In the genomic region with DNA sequence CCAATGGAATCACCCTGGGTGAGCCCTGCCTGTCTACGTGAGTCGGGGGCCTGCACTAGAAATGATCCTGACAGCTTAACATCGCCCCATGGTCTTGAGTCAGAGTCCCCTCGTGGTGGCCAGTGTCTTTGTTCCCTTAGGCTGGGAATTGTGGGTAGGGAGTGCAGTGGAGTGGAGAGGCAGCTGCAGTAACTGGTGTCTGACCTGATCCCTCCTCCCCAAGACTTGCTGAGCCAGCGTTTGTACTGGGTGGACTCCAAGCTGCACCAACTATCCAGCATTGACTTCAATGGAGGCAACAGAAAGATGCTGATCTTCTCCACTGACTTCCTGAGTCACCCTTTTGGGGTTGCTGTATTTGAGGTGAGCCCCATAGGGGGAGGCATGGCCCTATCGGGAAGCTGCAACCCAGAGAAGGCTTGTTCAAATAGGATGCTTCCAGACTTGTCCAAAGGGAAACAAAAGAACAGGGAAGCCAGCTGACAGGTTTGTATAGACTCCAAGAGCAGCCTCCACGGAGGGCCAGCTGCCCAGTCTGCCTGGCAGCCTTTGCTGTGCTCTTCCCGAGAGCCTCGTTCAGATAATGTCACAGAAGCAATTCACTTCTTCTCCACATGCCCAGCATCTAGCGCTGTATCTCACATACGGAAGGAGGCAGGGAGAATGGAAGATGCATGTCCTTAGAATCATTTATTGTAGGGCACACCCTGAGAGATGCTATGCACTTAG, we compare ENCODE assay signal across 16 mouse cellular contexts. TPM values are rescaled to one million over a fixed set of nuclear protein-coding genes. Genes with fewer than 3 reads are reported as not detected.
DNase-seq lines count a peak whose midpoint lies in the region; ATAC-seq and TF ChIP-seq lines count a peak whose summit lies in the region.
"Had no signal": no experiment of that assay in that cellular context is flagged by ENCODE, and none has a peak within 500 bp of the region (broad histone marks: within the 10 kb centered on the region; RNA-seq: fewer than 3 reads in every experiment).

No protein-coding gene starts in this region.

- intact Hi-C loops in gastrocnemius, postnatal 14 days (cut with DNase I; ENCODE audit: low total_unique reads), result no loop called here

- no peaks in the 10 kb centered on the region for H3K4me1 ChIP-seq in hindbrain, embryonic 14.5 days (replicated peaks; ENCODE audit: control insufficient read depth, insufficient read depth, low read length)
- H3K4me1 ChIP-seq in hindbrain, embryonic 12.5 days, result no peaks in the 10 kb centered on the region
- no peaks in the 10 kb centered on the region for H3K4me1 ChIP-seq in CH12.LX (ENCODE audit: control insufficient read depth in 1 of 2, insufficient read depth in 2 of 2)
- no peaks in the 10 kb centered on the region; the same call in 1 of the 2 replicates for H3K4me1 ChIP-seq in cortical plate, adult 2 months (ENCODE audit: control insufficient read depth, insufficient read depth, low read length)
- H3K4me1 ChIP-seq: embryonic facial prominence, embryonic 13.5 days; liver, embryonic 13.5 days had no signal

- no peak overlapping the region for H3K9ac ChIP-seq in hindbrain, embryonic 14.5 days
- no peak overlapping the region for H3K9ac ChIP-seq in hindbrain, embryonic 12.5 days
- H3K9ac ChIP-seq in CH12.LX (ENCODE audit: insufficient read depth, low read depth), result no peak overlapping the region
- H3K9ac ChIP-seq: embryonic facial prominence, embryonic 13.5 days; liver, embryonic 13.5 days had no signal

- TF ChIP-seq RAD21 in CH12.LX (IDR thresholded peaks at IDR 0.05; ENCODE audit: low read depth, low read length), result no peak

- TF ChIP-seq EP300 in CH12.LX (IDR thresholded peaks at IDR 0.05; ENCODE audit: low read length), result no peak

- no peak for TF ChIP-seq CTCF in CH12.LX (conservative IDR thresholded peaks at IDR 0.05 in 1 of 2, IDR thresholded peaks at IDR 0.05 in 1 of 2; ENCODE audit: low read depth in 2 of 2, low read length in 2 of 2)
- peak; percentile 35 for TF ChIP-seq CTCF in cortical plate, adult 2 months (IDR thresholded peaks at IDR 0.05; ENCODE audit: extremely low read depth, insufficient read depth, low read length)

- in situ Hi-C loops in CH12.LX (cut with MboI; ENCODE audit: low pct_ligation_motif_present, low pct_unique_long_range_greater_than_20kb, low sequenced_read_pairs), result no loop called here

- no peaks in the 10 kb centered on the region for H3K27me3 ChIP-seq in hindbrain, embryonic 14.5 days (ENCODE audit: control insufficient read depth, insufficient read depth, low read length)
- H3K27me3 ChIP-seq in hindbrain, embryonic 12.5 days, result no peaks in the 10 kb centered on the region
- H3K27me3 ChIP-seq in CH12.LX (replicated peaks), result no peaks in the 10 kb centered on the region
- H3K27me3 ChIP-seq: embryonic facial prominence, embryonic 13.5 days; liver, embryonic 13.5 days had no signal

- peaks cover 98% of the 10 kb centered on the region for H3K36me3 ChIP-seq in hindbrain, embryonic 14.5 days (replicated peaks; ENCODE audit: control insufficient read depth, insufficient read depth)
- peaks cover 87% of the 10 kb centered on the region for H3K36me3 ChIP-seq in hindbrain, embryonic 12.5 days
- H3K36me3 ChIP-seq in CH12.LX (replicated peaks in 1 of 2; ENCODE audit: control insufficient read depth in 1 of 2, insufficient read depth in 1 of 2, low read length in 1 of 2), result peaks cover 51 to 98% of the 10 kb centered on the region in 2 experiments

- 68% methylated on average over 11 of the region's 11 CpGs for WGBS in hindbrain, embryonic 14.5 days
- WGBS in hindbrain, embryonic 12.5 days, result 69% methylated on average over 11 of the region's 11 CpGs

- H3K27ac ChIP-seq in hindbrain, embryonic 14.5 days, result 0 out of 2 replicates have a peak overlapping the region, but pooled peaks have one; percentile 2
- no peak overlapping the region for H3K27ac ChIP-seq in hindbrain, embryonic 12.5 days
- no peak overlapping the region for H3K27ac ChIP-seq in CH12.LX (ENCODE audit: insufficient read depth, low read depth)
- H3K27ac ChIP-seq in cortical plate, adult 2 months (ENCODE audit: insufficient read depth, low read length), result no peak overlapping the region
- H3K27ac ChIP-seq: embryonic facial prominence, embryonic 13.5 days; liver, embryonic 13.5 days; macrophage had no signal

- ATAC-seq in hindbrain, embryonic 14.5 days (ENCODE audit: low FRiP score), result no peak
- no peak for ATAC-seq in hindbrain, embryonic 12.5 days (ENCODE audit: low FRiP score)

- DNase-seq in hindbrain, embryonic 14.5 days (ENCODE audit: low spot score), result no peak
- DNase-seq in CH12.LX (ENCODE audit: extremely low read depth), result no peak
- DNase-seq in cerebellum, adult 11 months, result peak; percentile 35
- no peak for DNase-seq in urinary bladder, postnatal 4 days (ENCODE audit: low spot score in 2 of 2)
- DNase-seq in gastrocnemius, postnatal 14 days, result no peak
- DNase-seq in thymus, postnatal 4 days, result no peak
- DNase-seq: heart, adult 18-20 months; heart, postnatal 14 days; kidney, adult 18-20 months; liver, embryonic 13.5 days; right cerebral cortex, postnatal 14 days; thymus, postnatal 14 days had no signal

- no peak overlapping the region for H3K4me3 ChIP-seq in hindbrain, embryonic 14.5 days (replicated peaks; ENCODE audit: low read length)
- no peak overlapping the region for H3K4me3 ChIP-seq in hindbrain, embryonic 12.5 days
- H3K4me3 ChIP-seq in CH12.LX (replicated peaks in 1 of 3; ENCODE audit: low read depth in 2 of 3, low read length in 2 of 3, poor library complexity in 1 of 3), result no peak overlapping the region
- no peak overlapping the region for H3K4me3 ChIP-seq in cortical plate, adult 2 months (ENCODE audit: insufficient read depth, low read length)
- H3K4me3 ChIP-seq: embryonic facial prominence, embryonic 13.5 days; liver, embryonic 13.5 days had no signal

- H3K79me2 ChIP-seq in CH12.LX (replicated peaks; ENCODE audit: control insufficient read depth, extremely low read depth, insufficient read depth, poor library complexity, severe bottlenecking), result no peaks in the 10 kb centered on the region

- no peak for TF ChIP-seq POLR2A in CH12.LX (IDR thresholded peaks at IDR 0.05; ENCODE audit: low read depth, low read length)
- no peak for TF ChIP-seq POLR2A in cortical plate, adult 2 months (IDR thresholded peaks at IDR 0.05; ENCODE audit: extremely low read depth, insufficient read depth, low read length)

- H3K4me2 ChIP-seq in hindbrain, embryonic 14.5 days (replicated peaks), result no peak overlapping the region
- no peak overlapping the region for H3K4me2 ChIP-seq in hindbrain, embryonic 12.5 days (replicated peaks)
- no peak overlapping the region for H3K4me2 ChIP-seq in CH12.LX (ENCODE audit: insufficient read depth, low read depth, poor library complexity, severe bottlenecking)
- H3K4me2 ChIP-seq: embryonic facial prominence, embryonic 13.5 days; liver, embryonic 13.5 days had no signal

- H3K9me3 ChIP-seq in hindbrain, embryonic 14.5 days (ENCODE audit: control insufficient read depth, low read length), result no peaks in the 10 kb centered on the region
- no peaks in the 10 kb centered on the region for H3K9me3 ChIP-seq in hindbrain, embryonic 12.5 days (replicated peaks)
- no peaks in the 10 kb centered on the region for H3K9me3 ChIP-seq in CH12.LX (replicated peaks; ENCODE audit: low read length)
- H3K9me3 ChIP-seq: embryonic facial prominence, embryonic 13.5 days; liver, embryonic 13.5 days had no signal

- dilution Hi-C loops in CH12.LX (cut with MboI; ENCODE audit: extremely low pct_ligation_motif_present, extremely low pct_unique_long_range_greater_than_20kb, low sequenced_read_pairs), result no loop called here

TF ChIP-seq in CH12.LX, 34 proteins besides CTCF, POLR2A, EP300 and RAD21:
- peak; percentile 44; the same call in 1 of the 2 replicates for TF ChIP-seq MAFK (IDR thresholded peaks at IDR 0.05; ENCODE audit: insufficient replicate concordance, low read length)
- no peak for TF ChIP-seq JUND (conservative IDR thresholded peaks at IDR 0.05; ENCODE audit: low read depth, low read length)
- TF ChIP-seq ZNF384 (IDR thresholded peaks at IDR 0.05; ENCODE audit: low read depth, low read length), result no peak

RNA-seq across cellular contexts. Expression of gene Magoh, which starts 22.4 kb away (rescaled TPM):
- 109 and 115 TPM in 2 replicates for polyA plus RNA-seq in hindbrain, embryonic 14.5 days (2014; fragmentation: Nextera tagmentation; extraction: Ambion mirVana)
- polyA plus RNA-seq in hindbrain, embryonic 12.5 days (2016; fragmentation: Nextera tagmentation; extraction: Ambion mirVana), result 173 and 174 TPM in 2 replicates
- 165 and 201 TPM in 2 replicates for total RNA-seq in CH12.LX (2012; rRNA removed)
- total RNA-seq in CH12.LX (2014; rRNA removed), result 369 and 395 TPM in 2 replicates
- 217 and 230 TPM in 2 replicates for polyA plus RNA-seq in CH12.LX (2012; ENCODE audit: insufficient read length, low read depth)
- 41.1 and 42.6 TPM in 2 replicates for polyA plus RNA-seq in cortical plate, adult 2 months (2012; rRNA removed)
- 10 to 100 TPM; 25.9 to 33.0 TPM for total RNA-seq in gastrocnemius, postnatal 14 days (2021)

RNA-seq across cellular contexts. Expression of gene 0610037L13Rik, which starts 32.5 kb away (rescaled TPM):
- 96.5 and 97.5 TPM in 2 replicates for polyA plus RNA-seq in hindbrain, embryonic 14.5 days (2014; fragmentation: Nextera tagmentation; extraction: Ambion mirVana)
- polyA plus RNA-seq in hindbrain, embryonic 12.5 days (2016; fragmentation: Nextera tagmentation; extraction: Ambion mirVana), result 106 and 113 TPM in 2 replicates
- total RNA-seq in CH12.LX (2012; rRNA removed) (43.8 and 51.4 TPM in 2 replicates), CH12.LX (2014; rRNA removed) (54.3 and 70.8 TPM in 2 replicates)
- 40.7 and 46.1 TPM in 2 replicates for polyA plus RNA-seq in CH12.LX (2012; ENCODE audit: insufficient read length, low read depth)
- 141 and 149 TPM in 2 replicates for polyA plus RNA-seq in cortical plate, adult 2 months (2012; rRNA removed)
- total RNA-seq in gastrocnemius, postnatal 14 days (2021), result 10 to 100 TPM; 52.8 to 60.5 TPM

RNA-seq across cellular contexts. Expression of gene Lrp8, which starts 55.1 kb away (rescaled TPM):
- polyA plus RNA-seq in hindbrain, embryonic 14.5 days (2014; fragmentation: Nextera tagmentation; extraction: Ambion mirVana), result 62.2 and 69.5 TPM in 2 replicates
- polyA plus RNA-seq in hindbrain, embryonic 12.5 days (2016; fragmentation: Nextera tagmentation; extraction: Ambion mirVana), result 46.7 and 52.6 TPM in 2 replicates
- total RNA-seq in CH12.LX (2012; rRNA removed) (12.8 and 14.2 TPM in 2 replicates), CH12.LX (2014; rRNA removed) (5.0 and 6.4 TPM in 2 replicates)
- 21.1 and 25.2 TPM in 2 replicates for polyA plus RNA-seq in CH12.LX (2012; ENCODE audit: insufficient read length, low read depth)
- 45.1 and 46.2 TPM in 2 replicates for polyA plus RNA-seq in cortical plate, adult 2 months (2012; rRNA removed)
- under 1 TPM; 0.25 to 0.51 TPM for total RNA-seq in gastrocnemius, postnatal 14 days (2021)
